Mouse (Mus musculus) embryonic facial prominence, embryonic 11.5 days (tissue): ENCODE data around the gene Olfr239. TPM values are rescaled to one million over a fixed set of nuclear protein-coding genes. Genes with fewer than 3 reads are reported as not detected.
"Not testable (repeated sequence)": the region's sequence is repeated elsewhere in the genome, so short reads cannot be mapped to it uniquely, and the experiment has no call there.

Experiments
- ATAC-seq: fragments of 200-750 bp; cut with Nextera tagmentation; replicated peaks from 2 replicates; pipeline ENCODE4 v1.8.0; 2017; ENCODE audit warnings: low read depth; ENCODE audit not compliant: insufficient number of reproducible peaks, low FRiP score, low TSS enrichment
- DNase-seq: peaks from one replicate; pipeline ENCODE4 v3.0.0-alpha.2; 2015; ENCODE audit warnings: low spot score
- H3K27ac ChIP-seq: fragments of 300-500 bp; sonication (generic); replicated peaks from 2 replicates; pipeline ENCODE4 v1.5.1; 2014; ENCODE audit warnings: mild to moderate bottlenecking, low read depth, low read length, control low read depth
- H3K27me3 ChIP-seq: fragments of 300-500 bp; sonication (generic); 2 replicates; pipeline ENCODE4 v1.6.1; 2014; ENCODE audit warnings: mild to moderate bottlenecking, low read length, moderate library complexity, mixed read lengths; ENCODE audit not compliant: control insufficient read depth, insufficient read depth
- H3K36me3 ChIP-seq: fragments of 300-500 bp; sonication (generic); replicated peaks from 2 replicates; pipeline ENCODE4 v1.6.1; 2014; ENCODE audit warnings: low read depth, mild to moderate bottlenecking, low read length, moderate library complexity, mixed read lengths; ENCODE audit not compliant: control insufficient read depth, insufficient read depth
- H3K4me1 ChIP-seq: fragments of 300-500 bp; sonication (generic); 2 replicates; pipeline ENCODE4 v1.6.1; 2014; ENCODE audit warnings: low read length, mixed read lengths; ENCODE audit not compliant: control insufficient read depth, insufficient read depth
- H3K4me2 ChIP-seq: fragments of 300-500 bp; sonication (generic); 2 replicates; pipeline ENCODE4 v1.6.1; 2014; ENCODE audit warnings: low read depth, mild to moderate bottlenecking, control low read depth, low read length, moderate library complexity
- H3K4me3 ChIP-seq: fragments of 300-500 bp; sonication (generic); 2 replicates; pipeline ENCODE4 v1.5.1; 2014; ENCODE audit warnings: low read depth, low read length, control low read depth
- H3K9ac ChIP-seq: fragments of 300-500 bp; sonication (generic); replicated peaks from 2 replicates; pipeline ENCODE4 v1.6.1; 2014; ENCODE audit warnings: mild to moderate bottlenecking, control low read depth, low read length
- H3K9me3 ChIP-seq: fragments of 300-500 bp; sonication (generic); replicated peaks from 2 replicates; pipeline ENCODE4 v1.6.1; 2016; ENCODE audit warnings: mild to moderate bottlenecking, low read length, inconsistent platforms, mixed read lengths; ENCODE audit not compliant: control insufficient read depth
- WGBS: fragments of 180-500 bp; shearing (Covaris S2); extraction: QIAGEN DNeasy Blood & Tissue Kit; methylation state at CpG from one replicate; pipeline ENCODE4 v1.1.7; 2014; 5-methylcytosine and 5-hydroxymethylcytosine counted together
- polyA plus RNA-seq: library from polyadenylated mRNA; unstranded; fragments of >200 nt; fragmentation: Nextera tagmentation; extraction: Ambion mirVana; gene quantifications from 2 replicates; pipeline ENCODE4 v1.2.1, GENCODE M21; 2014

Gene Olfr239
- polyA plus RNA-seq = not detected in 2 replicates

DNA sequence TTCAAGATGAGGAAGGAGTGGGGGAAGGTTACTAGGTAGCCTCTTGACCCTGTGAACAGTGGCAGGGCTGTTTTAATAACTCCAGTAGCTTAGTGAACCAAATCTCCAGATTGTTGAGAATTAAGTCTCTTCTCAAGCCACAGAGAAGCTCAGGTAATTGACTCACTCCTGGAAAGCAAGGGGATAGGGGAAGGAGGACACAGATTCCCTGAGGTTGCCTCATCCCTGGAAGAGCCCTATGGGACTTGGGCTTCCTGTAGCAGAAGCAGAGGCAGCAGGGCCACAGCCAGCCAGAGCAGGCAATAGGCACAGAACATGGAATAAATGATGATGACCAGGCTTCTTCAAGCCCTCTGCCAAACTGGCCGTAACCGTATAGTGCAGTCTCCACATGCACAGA lies at the start of gene Olfr239:
TSS of gene Olfr239 (plus strand) at position 301 of the 400 bp plus-strand sequence.
- H3K4me3 ChIP-seq, ATAC-seq, H3K4me2 ChIP-seq, H3K9ac ChIP-seq, H3K9me3 ChIP-seq, H3K36me3 ChIP-seq, DNase-seq, H3K27ac ChIP-seq, H3K4me1 ChIP-seq, H3K27me3 ChIP-seq: not testable (repeated sequence)
- no CpG with 5 or more reads among the region's 2 CpGs for WGBS

DNA sequence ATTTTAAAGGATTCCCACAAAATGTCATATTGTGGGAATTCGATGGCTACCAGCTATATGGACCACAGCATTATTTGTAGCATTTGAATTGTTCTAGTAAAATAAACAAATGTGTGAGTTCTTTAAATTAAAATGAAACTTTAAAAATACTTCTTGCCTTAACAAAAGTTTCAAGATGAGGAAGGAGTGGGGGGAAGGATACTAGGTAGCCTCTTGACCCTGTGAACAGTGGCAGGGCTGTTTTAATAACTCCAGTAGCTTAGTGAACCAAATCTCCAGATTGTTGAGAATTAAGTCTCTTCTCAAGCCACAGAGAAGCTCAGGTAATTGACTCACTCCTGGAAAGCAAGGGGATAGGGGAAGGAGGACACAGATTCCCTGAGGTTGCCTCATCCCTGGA lies 23.0 kb upstream of the Olfr239 start, which contains the start of gene Olfr55:
TSS of gene Olfr55 (plus strand) at position 301 of the 400 bp plus-strand sequence.
- WGBS = 70% methylated on average over 1 of the region's 1 CpGs

GRCm38 (mm10) chr17:33221590-33221989 lies 30.5 kb downstream of the Olfr239 start, which contains the start of gene Olfr1564:
TSS of gene Olfr1564 (minus strand) at chr17:33221690.
- no peak within 1 kb of the TSS for H3K27ac ChIP-seq
- no peak within 1 kb of the TSS for H3K4me2 ChIP-seq
- H3K27me3 ChIP-seq = no peaks in the 10 kb centered on the region
- WGBS = 81% methylated on average over 2 of the region's 2 CpGs
- ATAC-seq (no peak), DNase-seq (no peak)
- H3K4me3 ChIP-seq = no peak within 1 kb of the TSS
- H3K9ac ChIP-seq = no peak within 1 kb of the TSS
- H3K9me3 ChIP-seq = no peaks in the 10 kb centered on the region
- H3K36me3 ChIP-seq = no peaks in the 10 kb centered on the region
- H3K4me1 ChIP-seq = no peaks in the 10 kb centered on the region

More for the DNA sequence above, 23.0 kb upstream of the Olfr239 start, which contains the start of gene Olfr55:
- DNase-seq, H3K27ac ChIP-seq, H3K9ac ChIP-seq, H3K9me3 ChIP-seq, H3K36me3 ChIP-seq, H3K4me1 ChIP-seq, H3K4me3 ChIP-seq, H3K27me3 ChIP-seq, ATAC-seq, H3K4me2 ChIP-seq: not testable (repeated sequence)

- H3K9me3 ChIP-seq, H3K36me3 ChIP-seq, ATAC-seq, H3K4me3 ChIP-seq, H3K9ac ChIP-seq, H3K4me1 ChIP-seq, H3K27ac ChIP-seq, H3K27me3 ChIP-seq, H3K4me2 ChIP-seq, DNase-seq: not testable (repeated sequence)
- WGBS = 87% methylated on average over 1 of the region's 1 CpGs
These were observed 45.5 kb downstream of the Olfr239 start for GRCm38 (mm10) chr17:33236646-33237045.

Other genes with a start within 250 kb of the Olfr239 start
- gene Cyp4f13, start 243.9 kb upstream of the Olfr239 start, polyA plus RNA-seq = 2.7 and 3.4 TPM in 2 replicates
- 15.5 and 16.2 TPM in 2 replicates for gene Zfp472, start 225.5 kb upstream of the Olfr239 start, polyA plus RNA-seq
- gene Zfp952, start 198.2 kb upstream of the Olfr239 start, polyA plus RNA-seq = 16.6 and 17.3 TPM in 2 replicates
- gene Zfp763, start 157.9 kb upstream of the Olfr239 start, polyA plus RNA-seq = 26.2 and 27.0 TPM in 2 replicates
- not detected in 2 replicates for gene 4921501E09Rik, start 123.2 kb upstream of the Olfr239 start, polyA plus RNA-seq
- gene Zfp563, start 102.0 kb upstream of the Olfr239 start, polyA plus RNA-seq = 9.8 and 11.2 TPM in 2 replicates
- gene Morc2b, start 51.6 kb upstream of the Olfr239 start, polyA plus RNA-seq = 0.18 TPM in 1 of 2 replicates, not detected in the other
- gene Olfr55, start 22.9 kb upstream of the Olfr239 start, polyA plus RNA-seq = not detected in 2 replicates
- gene Olfr1564, start 30.4 kb downstream of the Olfr239 start, polyA plus RNA-seq = not detected in 2 replicates
- gene Zfp955a, start 63.8 kb downstream of the Olfr239 start, polyA plus RNA-seq = 23.5 and 23.7 TPM in 2 replicates
- gene Olfr63, start 73.4 kb downstream of the Olfr239 start, polyA plus RNA-seq = 0.03 TPM in 1 of 2 replicates, not detected in the other
- gene Zfp955b, start 98.2 kb downstream of the Olfr239 start, polyA plus RNA-seq = 9.3 and 9.7 TPM in 2 replicates
- 18.4 and 20.3 TPM in 2 replicates for gene Zfp81, start 167.6 kb downstream of the Olfr239 start, polyA plus RNA-seq
- gene Zfp101, start 203.3 kb downstream of the Olfr239 start, polyA plus RNA-seq = 26.0 and 30.6 TPM in 2 replicates
- gene Actl9, start 241.6 kb downstream of the Olfr239 start, polyA plus RNA-seq = not detected in 2 replicates